Mouse (Mus musculus) kidney, adult 2 months (tissue): Measurements from ENCODE around the gene Gm10134. TPM values are rescaled to one million over a fixed set of nuclear protein-coding genes. Genes with fewer than 3 reads are reported as not detected.
"Not testable (repeated sequence)": the region's sequence is repeated elsewhere in the genome, so short reads cannot be mapped to it uniquely, and the experiment has no call there.

Source experiments
- DNase-seq: peaks from one replicate; pipeline ENCODE4 v3.0.0; 2021
- H3K27ac ChIP-seq: fragments of 200-500 bp; 2 replicates; pipeline ENCODE4 v1.5.1; 2012; ENCODE audit warnings: low read depth, low read length, control low read depth, inconsistent platforms; ENCODE audit not compliant: insufficient read depth
- H3K27me3 ChIP-seq: fragments of 200-500 bp; replicated peaks from 2 replicates; pipeline ENCODE4 v1.6.1; 2012; ENCODE audit warnings: mild to moderate bottlenecking, moderate library complexity, low read length, inconsistent platforms; ENCODE audit not compliant: control insufficient read depth, insufficient read depth
- H3K36me3 ChIP-seq: fragments of 200-500 bp; 2 replicates; pipeline ENCODE4 v1.6.1; 2012; ENCODE audit warnings: mild to moderate bottlenecking, moderate library complexity, low read length, inconsistent platforms; ENCODE audit not compliant: control insufficient read depth, insufficient read depth
- H3K4me1 ChIP-seq: fragments of 200-500 bp; 2 replicates; pipeline ENCODE4 v1.6.1; 2011; ENCODE audit warnings: low read length; ENCODE audit not compliant: control insufficient read depth, insufficient read depth
- H3K4me3 ChIP-seq: fragments of 200-500 bp; 2 replicates; pipeline ENCODE4 v1.5.1; 2011; ENCODE audit warnings: mild to moderate bottlenecking, low read depth, low read length, control low read depth; ENCODE audit not compliant: insufficient read depth
- CTCF ChIP-seq: fragments of 200-500 bp; conservative IDR thresholded peaks from 2 replicates; pipeline ENCODE4 v1.5.1; 2011; ENCODE audit warnings: low read depth, mild to moderate bottlenecking, control low read depth, low read length, moderate library complexity, mixed read lengths; ENCODE audit not compliant: insufficient read depth, insufficient read length
- POLR2A ChIP-seq: fragments of 200-500 bp; IDR thresholded peaks from one replicate; pipeline ENCODE4 v1.6.1; 2011; ENCODE audit warnings: low read depth, low read length, control low read depth
- WGBS: fragments of 180-500 bp; shearing (Covaris S2); methylation state at CpG from one replicate; pipeline ENCODE4 v1.1.7; 2018; 5-methylcytosine and 5-hydroxymethylcytosine counted together
- polyA plus RNA-seq: library from polyadenylated mRNA; depleted of rRNA; stranded (reverse); fragments of >200 nt; gene quantifications from 2 replicates; pipeline ENCODE4 v1.2.3, GENCODE M21; 2012

The Gm10134 gene
- polyA plus RNA-seq, 1 experiment, result 0.33 TPM

DNA sequence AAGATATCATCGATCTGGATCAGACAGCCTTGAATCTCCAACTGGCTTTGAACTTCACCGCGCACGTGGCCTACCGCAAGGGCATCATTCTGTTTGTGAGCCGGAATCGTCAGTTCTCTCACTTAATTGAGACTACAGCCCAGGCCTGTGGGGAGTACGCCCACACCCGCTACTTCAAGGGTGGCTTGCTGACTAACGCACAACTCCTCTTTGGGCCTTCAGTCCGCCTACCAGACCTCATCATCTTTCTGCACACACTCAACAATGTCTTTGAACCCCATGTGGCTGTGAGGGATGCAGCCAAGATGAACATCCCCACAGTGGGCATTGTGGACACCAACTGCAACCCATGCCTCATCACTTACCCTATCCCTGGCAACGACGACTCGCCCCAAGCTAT lies 36.4 kb upstream of the Gm10134 start:
- no peak for DNase-seq
- peaks cover 4% of the 10 kb centered on the region; the same call in 1 of the 2 replicates for H3K4me1 ChIP-seq
- H3K27ac ChIP-seq, result no peak overlapping the region
- H3K27me3 ChIP-seq, result no peaks in the 10 kb centered on the region
- H3K4me3 ChIP-seq, result no peak overlapping the region
- TF ChIP-seq POLR2A (no peak), CTCF (no peak)
- peaks cover 2% of the 10 kb centered on the region; the same call in 1 of the 2 replicates for H3K36me3 ChIP-seq
- 97% methylated on average over 14 of the region's 14 CpGs for WGBS

DNA sequence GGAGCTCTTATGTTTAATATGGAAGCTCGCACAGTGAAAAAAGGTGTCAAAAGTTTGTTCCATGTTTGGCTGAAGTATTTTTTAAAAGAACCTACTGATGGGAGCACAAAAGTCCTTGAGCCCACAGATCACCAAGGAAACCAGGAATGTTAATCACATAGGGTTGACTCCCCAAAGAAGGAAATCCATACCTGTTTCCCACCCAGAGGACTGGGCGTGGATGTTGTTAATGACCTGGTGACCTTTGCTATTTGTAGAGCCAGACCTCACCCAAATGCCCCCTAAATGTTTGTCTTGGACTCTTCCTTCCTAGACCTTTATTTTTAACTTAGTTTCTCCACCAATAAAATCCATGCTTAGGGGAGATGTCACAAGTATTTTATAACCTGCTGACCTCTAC lies 35.3 kb upstream of the Gm10134 start:
- no peaks in the 10 kb centered on the region for H3K27me3 ChIP-seq
- no peak for TF ChIP-seq POLR2A
- no peak for TF ChIP-seq CTCF
- peaks cover 4% of the 10 kb centered on the region; the same call in 1 of the 2 replicates for H3K4me1 ChIP-seq
- H3K36me3 ChIP-seq, result peaks cover 2% of the 10 kb centered on the region; the same call in 1 of the 2 replicates
- DNase-seq, result no peak
- WGBS, result 89% methylated on average over 2 of the region's 2 CpGs
- H3K4me3 ChIP-seq, result no peak overlapping the region
- H3K27ac ChIP-seq, result no peak overlapping the region

DNA sequence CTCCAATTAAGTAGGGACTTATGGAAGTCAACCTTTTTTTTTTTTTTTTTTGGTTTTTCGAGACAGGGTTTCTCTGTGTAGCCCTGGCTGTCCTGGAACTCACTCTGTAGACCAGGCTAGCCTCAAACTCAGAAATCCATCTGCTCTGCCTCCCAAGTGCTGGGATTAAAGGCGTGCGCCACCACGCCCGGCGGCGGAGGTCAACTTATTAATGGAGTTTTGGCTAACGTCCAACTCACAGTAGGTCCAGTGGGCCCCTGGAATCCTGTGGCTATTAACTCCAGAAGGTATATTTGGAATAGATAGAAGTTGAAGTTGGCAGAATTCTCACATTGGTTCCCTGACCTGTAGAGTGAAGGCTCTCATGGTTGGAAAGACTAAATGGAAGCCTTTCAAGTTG lies 33.9 kb upstream of the Gm10134 start:
- WGBS, result 93% methylated on average over 8 of the region's 8 CpGs
- not testable (repeated sequence) for H3K4me3 ChIP-seq, DNase-seq, H3K27me3 ChIP-seq, H3K4me1 ChIP-seq, H3K27ac ChIP-seq, H3K36me3 ChIP-seq

DNA sequence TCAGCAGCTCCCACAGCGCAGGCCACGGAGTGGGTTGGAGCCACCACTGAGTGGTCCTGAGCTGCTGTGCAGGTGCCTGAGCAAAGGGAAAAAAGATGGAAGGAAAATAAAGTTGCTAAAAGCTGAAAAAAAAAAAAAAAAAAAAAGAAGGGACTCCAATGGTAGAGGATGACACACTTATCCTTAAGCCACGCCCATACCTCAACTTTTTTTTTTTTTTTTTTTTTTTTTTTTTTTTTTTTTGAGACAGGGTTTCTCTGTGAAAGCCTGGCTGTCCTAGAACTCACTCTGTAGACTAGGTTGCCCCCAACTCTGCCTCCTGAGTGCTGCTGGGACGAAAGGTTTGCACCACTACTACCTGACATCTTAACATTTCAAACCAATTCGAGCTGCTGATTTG lies 27.9 kb upstream of the Gm10134 start:
- not testable (repeated sequence) for H3K4me3 ChIP-seq, H3K36me3 ChIP-seq, H3K27me3 ChIP-seq, H3K27ac ChIP-seq, H3K4me1 ChIP-seq, DNase-seq
- WGBS, result 93% methylated on average over 5 of the region's 5 CpGs

GRCm38 (mm10) chr2:28479208-28480204 lies 26.4 kb upstream of the Gm10134 start:
- TF ChIP-seq CTCF (no peak), POLR2A (no peak)
- Histone ChIP-seq H3K36me3 (no peaks in the 10 kb centered on the region), H3K4me1 (no peaks in the 10 kb centered on the region), H3K27ac (no peak overlapping the region), H3K27me3 (no peaks in the 10 kb centered on the region), H3K4me3 (no peak overlapping the region)
- 75% methylated on average over 20 of the region's 20 CpGs for WGBS
- DNase-seq, result no peak

DNA sequence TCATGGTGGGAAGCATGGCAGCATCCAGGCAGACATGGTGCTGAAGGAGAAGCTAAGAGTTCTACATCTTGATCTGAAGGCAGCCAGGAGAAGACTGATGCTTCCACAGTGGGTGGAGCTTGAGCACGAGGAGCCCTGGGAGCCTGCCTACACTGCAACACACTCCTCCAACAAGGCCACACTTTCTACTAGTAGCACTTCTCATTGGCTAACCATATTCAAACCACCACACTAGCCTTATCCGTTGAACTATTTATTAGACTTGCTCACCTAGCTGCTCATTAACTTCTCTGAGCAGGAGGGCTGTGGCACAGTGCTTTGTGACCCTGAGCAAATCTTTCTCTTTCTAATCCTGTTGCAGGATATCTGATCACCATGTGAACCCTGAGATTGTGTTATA lies 22.0 kb upstream of the Gm10134 start:
- WGBS, result 36% methylated on average over 2 of the region's 2 CpGs
- H3K4me1 ChIP-seq, result no peaks in the 10 kb centered on the region
- TF ChIP-seq POLR2A (no peak), CTCF (no peak)
- no peaks in the 10 kb centered on the region for H3K27me3 ChIP-seq
- DNase-seq, result peak; percentile 76
- no peaks in the 10 kb centered on the region for H3K36me3 ChIP-seq
- H3K27ac ChIP-seq, result no peak overlapping the region
- no peak overlapping the region for H3K4me3 ChIP-seq

GRCm38 (mm10) chr2:28494521-28494920 lies 11.4 kb upstream of the Gm10134 start:
- Histone ChIP-seq H3K4me3 (no peak overlapping the region), H3K36me3 (no peaks in the 10 kb centered on the region), H3K27ac (no peak overlapping the region), H3K27me3 (no peaks in the 10 kb centered on the region), H3K4me1 (no peaks in the 10 kb centered on the region)
- 75% methylated on average over 2 of the region's 2 CpGs for WGBS
- no peak for DNase-seq
- no peak for TF ChIP-seq CTCF
- TF ChIP-seq POLR2A, result no peak
